Mouse (Mus musculus) lung, postnatal 14 days (tissue): ENCODE measurements around the gene St14.
"Not testable (repeated sequence)": the region's sequence is repeated elsewhere in the genome, so short reads cannot be mapped to it uniquely, and the experiment has no call there.

ENCODE experiments used
- DNase-seq: peaks from one replicate; pipeline ENCODE4 v3.0.0; 2021

Gene St14

GRCm38 (mm10) chr9:31082771-31083170 lies 48.9 kb downstream of the St14 start:
- DNase-seq: no peak

GRCm38 (mm10) chr9:31082054-31082666 lies 49.5 kb downstream of the St14 start:
- peak; percentile 87 for DNase-seq

- peak; percentile 23 for DNase-seq
Measured at GRCm38 (mm10) chr9:31080726-31081125, 50.9 kb downstream of the St14 start.

- no peak for DNase-seq
Measured at GRCm38 (mm10) chr9:31074836-31075235, 56.8 kb downstream of the St14 start.

DNA sequence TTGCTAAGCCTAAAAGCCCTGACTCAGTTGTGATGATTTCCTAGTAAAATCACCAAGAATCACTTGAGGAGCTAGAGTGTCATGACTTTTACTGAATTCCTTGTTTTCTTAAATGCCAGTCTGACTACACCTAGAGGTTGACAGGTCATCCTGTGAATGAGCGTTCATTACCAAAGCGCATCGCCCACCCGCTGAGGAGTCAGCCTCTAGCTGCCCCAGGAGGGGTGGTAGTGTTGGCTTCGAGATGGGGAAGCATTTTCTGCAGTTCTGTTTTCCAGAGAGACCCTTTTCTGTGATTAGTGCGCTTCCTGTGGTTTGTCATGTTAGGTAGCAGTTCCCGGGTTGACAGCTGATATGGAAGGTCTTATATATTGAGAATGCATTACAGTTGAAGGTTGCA lies 57.9 kb downstream of the St14 start:
- DNase-seq: no peak

- DNase-seq: no peak
Measured at GRCm38 (mm10) chr9:31072256-31072655, 59.4 kb downstream of the St14 start.

DNA sequence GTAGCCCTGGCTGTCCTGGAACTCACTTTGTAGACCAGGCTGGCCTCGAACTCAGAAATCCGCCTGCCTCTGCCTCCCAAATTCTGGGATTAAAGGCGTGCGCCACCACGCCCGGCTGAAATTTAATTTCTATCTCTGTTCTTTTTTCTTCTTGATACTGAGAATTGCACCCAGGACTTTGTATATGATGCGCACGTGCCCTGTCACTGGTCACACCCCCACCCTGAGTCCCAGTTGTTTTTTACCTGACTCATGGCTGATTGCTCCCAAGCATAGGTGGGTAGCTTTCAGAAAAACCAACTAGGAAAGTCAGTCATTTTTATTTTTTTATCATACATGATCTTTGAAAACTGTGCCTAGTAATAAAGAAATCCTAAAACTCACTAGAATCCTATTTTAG lies 60.9 kb downstream of the St14 start:
- DNase-seq: no peak

DNA sequence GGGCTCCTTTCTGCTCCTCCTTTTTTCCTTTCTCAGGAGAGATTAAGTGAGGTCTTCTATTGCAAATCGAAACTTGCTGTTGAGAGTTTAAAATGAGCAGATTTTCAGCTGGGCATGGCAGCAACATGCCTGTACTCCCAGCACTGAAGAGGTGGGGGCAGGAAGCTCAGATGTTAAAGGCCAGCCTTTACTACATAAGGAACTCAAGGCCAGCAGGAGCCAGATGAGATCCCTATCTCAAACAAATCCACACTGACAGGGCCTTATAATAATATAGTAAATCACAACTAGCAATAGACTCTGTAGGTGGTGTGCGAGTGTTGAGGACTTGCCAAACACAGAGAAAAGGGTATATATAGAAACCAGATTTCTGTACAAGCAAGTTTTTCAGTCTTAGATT lies 72.9 kb downstream of the St14 start:
- DNase-seq: no peak

DNA sequence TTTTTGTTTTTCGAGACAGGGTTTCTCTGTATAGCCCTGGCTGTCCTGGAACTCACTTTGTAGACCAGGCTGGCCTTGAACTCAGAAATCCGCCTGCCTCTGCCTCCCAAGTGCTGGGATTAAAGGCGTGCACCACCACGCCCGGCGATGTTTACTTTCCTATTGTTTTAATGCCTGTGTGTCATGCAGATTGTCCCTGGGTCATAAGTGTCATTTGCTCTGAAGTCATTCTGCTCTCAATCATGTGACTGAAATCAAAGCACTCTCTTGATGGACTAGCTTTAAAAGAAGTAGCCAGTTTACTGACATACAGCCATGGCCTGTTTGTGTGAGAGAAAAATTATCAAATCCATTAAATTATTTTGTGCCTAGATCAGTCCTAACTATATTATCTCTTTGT lies 80.1 kb downstream of the St14 start:
- DNase-seq: not testable (repeated sequence)

DNA sequence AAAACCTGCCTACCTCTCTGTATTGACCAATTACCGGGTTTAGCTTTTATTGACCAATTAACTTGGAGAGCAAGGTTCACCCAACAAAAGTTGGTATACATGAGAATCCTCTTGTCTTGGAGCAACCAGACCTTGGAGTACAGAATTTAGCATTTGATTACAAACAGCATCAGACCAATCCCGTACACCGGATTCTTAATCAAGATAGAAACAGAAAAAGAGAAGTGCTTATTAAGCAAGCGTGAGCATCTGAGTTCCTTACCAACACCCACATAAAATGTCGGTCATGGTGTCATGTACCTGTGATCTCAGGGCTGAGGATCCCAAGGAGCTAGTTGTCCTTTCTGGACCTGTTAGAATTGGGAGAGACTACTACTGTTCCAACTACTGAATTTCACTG lies 81.4 kb downstream of the St14 start:
- DNase-seq: no peak
